Mouse (Mus musculus) layer of hippocampus, adult 9-10 months (tissue): ENCODE measurements around the gene Fbxo39.
"Not testable (repeated sequence)": the region's sequence is repeated elsewhere in the genome, so short reads cannot be mapped to it uniquely, and the experiment has no call there.

ENCODE experiments used
- DNase-seq: peaks from one replicate; pipeline ENCODE4 v3.0.0; 2022; ENCODE audit warnings: low spot score

The Fbxo39 gene

DNA sequence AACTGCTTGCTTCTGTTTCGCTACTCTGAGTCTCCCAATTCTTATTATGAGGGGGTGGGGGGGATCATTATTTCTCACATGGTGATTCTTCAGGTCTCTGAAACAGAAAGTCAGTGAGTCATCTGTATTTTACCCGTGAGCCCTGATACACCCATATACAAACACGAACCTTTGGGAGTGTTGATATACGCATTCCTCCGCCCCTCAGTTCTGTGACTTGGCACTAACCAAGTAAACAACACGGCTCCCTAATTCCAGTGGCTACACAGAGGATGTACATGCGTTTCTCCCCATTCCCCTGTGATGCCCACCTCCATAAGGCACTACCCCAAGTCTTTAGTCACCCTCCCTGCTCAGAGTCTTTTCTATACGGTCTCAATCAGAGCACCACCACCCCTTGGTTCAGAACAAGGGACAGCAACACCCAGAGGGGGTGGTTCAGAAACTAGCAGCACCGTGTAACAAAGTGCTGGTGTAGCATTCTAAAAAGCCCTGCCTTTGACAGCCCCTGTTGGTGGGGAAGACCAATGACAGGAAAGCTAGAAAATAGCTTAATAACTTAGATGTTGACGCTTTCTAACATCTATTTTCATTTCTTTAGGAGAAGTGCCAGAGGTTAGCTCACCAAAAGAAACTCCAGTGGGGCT, 2.8 kb upstream of the Fbxo39 start:
- DNase-seq: no peak

DNA sequence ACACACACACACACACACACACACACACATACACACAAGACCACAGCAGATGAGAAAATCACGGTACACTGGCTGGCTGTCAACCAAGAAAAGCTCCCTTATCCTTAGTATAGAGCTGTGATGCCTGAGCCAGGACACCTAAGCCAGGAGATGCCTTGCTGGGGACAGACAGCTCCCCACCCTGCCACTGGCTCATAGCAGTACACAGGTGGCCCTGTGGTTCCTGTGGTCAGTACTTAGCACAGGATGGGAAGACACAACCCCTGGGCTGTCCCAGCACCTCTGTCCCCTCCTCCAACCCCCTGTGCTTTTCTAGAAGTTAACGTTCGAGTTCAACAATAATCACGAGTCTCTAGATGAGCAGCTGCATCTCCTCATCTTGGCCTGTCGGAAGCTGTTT, 3.8 kb downstream of the Fbxo39 start:
- no peak for DNase-seq

DNA sequence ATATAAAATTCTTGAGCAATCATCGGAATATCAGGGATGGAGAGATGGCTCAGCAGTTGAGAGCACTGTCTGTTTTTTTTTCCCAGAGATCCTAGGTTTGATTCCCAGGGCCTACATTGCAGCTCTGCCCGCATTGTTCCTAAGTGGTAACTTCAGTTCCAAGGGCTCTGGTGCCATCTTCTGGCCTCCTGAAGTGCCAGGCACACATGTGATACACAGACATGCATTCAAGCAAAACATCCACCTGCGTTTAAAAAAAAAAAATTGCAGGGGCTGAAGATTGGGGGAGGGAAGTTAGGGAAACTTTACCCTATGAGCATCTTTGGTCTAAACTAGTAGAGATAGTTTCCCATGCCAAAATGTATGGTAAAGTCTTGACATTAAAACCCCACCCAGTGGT, 10.2 kb downstream of the Fbxo39 start:
- no peak for DNase-seq

DNA sequence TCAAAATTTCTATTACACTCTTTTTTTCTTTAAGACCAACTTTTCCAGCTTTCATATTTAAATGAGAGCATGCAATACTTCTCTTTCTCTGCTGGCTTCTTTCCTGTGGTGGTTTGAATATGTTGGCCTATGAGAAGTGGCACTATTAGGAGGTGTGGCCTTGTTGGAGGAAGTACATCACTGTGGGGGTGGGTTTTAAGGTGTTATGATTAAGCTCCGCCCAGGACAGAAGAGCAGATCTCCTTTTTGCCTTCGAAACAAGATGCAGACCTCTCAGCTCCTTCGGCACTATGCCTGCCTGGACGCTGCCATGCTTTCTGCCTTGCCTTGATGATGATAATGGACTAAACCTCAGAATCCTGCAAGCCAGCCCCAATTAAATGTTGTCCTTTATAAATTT, 11.5 kb downstream of the Fbxo39 start:
- no peak for DNase-seq

DNA sequence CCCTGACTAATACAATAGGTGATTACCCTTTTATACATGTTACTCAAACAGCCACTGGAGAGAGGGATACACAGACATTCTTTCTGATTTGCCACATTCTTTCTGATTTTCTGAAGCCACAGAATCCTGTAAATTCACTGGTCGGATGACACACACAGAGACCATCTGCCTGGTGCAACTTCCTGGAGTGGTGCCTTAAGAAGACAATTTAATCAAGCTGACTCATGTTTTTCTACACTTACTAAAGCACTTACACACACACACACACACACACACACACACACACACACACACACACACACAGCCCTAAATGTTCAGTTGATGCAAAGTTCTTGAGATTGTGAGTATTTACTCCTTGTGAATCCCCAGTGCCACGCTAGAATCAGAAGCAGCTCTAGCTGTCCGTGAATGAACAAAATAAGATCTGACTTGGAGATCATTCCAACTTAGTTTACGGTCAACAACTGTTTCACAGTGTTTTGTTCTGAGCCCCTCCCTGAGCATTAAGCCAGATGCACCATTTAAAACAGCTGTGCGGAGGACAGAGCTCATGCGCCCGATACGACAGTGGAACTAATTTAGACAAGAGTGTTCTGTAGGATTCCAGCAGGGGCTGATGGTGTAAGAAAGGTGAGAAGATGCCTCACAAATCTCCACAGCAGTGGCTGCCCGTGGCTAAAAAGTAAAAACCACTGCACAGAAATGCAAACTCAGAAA, 18.9 kb downstream of the Fbxo39 start:
- DNase-seq: peak; percentile 24

DNA sequence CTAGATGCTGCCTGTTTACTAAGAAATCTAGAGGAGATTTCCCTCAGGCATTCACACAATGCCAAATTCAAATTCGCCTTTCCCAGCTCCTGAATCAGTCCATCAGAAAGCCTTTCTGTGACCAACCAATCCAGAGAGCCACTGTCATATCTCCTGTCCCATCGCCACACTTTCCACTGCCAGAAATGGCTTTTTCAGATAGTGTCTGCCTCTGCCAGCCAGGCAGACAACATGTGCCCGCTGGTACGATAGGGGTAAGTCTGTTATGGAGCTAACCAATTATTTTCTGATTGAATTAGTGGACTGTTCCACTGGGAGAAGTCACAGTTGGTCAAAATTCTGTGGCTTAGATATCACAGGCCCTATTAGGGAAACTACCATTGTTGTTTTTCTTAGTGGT, 20.4 kb downstream of the Fbxo39 start:
- DNase-seq: no peak

DNA sequence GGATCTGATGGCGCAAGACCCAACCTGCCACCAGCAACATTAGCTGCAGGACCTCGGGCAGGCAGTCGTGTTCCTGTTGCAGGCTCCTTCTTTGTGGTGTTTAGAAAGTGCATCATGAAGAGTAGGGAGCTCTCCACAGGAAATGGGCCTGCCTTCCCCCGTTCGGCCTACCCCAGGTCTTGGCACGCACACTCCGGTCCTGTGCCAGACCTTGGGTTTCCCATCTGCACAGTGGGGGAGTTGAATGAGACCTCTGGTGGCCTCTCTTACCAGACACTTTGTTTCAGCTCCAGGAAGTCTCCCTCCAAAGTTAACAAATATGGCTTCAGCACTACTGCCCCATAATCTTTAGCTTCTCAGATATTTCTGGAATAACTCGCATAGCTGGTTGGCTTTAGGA, 22.5 kb downstream of the Fbxo39 start:
- DNase-seq: no peak

DNA sequence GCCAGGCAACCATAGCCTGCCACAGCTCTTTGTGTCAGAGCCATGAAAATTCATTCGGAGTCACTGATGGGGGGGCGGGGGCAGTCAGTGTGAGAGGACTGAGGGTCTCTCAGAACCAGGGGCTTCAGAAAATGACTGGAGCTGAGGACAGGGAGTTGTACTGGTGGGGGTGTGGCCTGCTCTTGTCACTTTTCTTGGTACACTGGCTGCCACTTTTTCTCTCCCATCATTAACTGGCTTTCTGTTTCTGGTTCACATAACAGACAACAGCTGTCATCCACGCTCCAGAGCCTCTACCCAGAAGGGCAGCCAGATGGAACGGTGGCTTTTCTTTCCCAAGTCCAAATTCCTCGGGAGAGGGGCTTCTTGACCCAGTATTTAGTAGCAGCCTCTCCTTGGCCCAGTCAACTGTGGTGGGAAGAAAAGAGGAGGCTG, 24.2 kb downstream of the Fbxo39 start:
- no peak for DNase-seq

DNA sequence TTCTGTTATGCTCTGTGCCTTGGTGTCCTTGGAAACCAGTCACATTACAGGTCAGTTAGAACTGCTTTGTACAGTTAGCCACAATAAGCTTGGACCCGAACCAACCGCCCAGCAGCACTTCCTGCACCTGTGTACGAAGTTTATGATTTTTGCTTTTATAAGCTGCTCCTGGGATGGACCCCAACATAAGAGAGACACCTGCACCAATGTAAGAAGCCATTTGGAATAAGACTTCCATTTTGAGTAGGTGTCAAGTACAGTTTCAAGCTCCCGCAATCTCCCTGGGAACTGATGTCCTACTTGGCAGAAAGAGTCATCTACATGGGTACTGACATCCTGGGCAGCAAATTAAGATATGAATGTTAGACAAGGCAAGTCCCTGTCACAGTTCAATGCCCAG, 25.5 kb downstream of the Fbxo39 start:
- no peak for DNase-seq

DNA sequence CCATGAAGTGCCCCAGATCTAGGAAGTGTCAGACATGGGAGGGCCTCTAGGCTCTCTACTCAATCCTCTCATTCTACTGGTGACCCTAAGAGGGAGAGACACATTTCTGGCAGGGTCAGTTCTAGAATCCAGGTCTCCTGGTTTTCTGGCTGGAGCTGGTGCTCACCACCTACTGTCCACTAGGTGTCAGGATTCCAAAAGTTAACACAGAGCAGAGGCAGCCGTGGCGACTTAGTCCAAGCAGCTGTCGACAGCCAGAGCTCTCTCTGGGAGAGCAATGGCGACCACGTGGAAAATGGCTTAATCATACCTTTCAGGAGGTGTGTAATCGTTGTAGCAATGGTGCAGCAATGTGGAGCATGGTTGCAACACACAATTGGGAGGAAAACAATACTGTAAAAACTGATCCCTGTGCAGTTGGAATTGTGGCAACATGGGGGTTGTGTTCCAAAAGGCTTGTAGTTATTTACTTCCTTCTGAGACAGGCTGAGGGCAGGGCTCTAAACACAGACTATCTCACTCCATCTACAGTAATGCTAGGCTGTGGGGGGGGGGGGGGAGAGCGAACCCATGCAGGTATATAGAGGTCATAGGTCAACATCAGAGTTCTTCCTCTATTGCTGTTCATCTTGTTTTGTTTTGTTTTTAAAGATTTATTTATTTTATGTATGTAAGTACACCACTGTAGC, 28.4 kb downstream of the Fbxo39 start:
- peak; percentile 57 for DNase-seq

DNA sequence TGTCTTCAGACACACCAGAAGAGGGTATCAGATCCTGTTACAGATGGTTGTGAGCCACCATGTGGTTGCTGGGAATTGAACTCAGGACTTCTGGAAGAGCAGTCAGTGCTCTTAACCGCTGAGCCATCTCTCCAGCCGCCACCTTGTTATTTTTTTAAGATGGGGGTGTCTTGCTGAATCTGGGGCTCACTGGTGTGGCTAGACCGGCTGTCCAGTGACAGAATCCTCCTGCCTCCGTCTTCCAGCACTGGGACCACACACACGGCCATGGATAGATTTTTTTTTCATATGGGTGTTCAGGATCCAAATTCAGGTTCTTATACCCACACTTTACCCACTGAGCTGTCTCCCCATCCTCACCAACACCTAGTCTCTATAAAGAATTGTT, 29.0 kb downstream of the Fbxo39 start:
- DNase-seq: not testable (repeated sequence)

DNA sequence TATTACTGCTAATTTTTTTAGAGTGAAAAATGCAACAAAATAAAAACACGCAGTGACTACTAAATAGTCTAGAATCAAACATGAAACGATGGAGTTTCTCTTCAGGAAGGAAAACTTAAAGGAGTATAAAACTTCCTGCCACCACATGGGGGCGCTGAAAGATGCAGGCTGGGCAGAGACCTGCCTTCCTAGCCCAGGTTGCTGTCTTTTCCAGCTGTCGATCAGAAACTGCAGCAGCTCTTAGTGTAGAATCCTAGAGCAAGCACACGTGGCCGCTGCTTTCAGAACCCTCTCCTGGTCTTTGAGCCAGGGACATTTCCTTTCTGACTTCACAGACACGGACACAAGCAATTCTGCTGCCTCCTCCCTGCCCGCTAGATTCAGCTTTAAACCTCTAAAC, 29.7 kb downstream of the Fbxo39 start:
- DNase-seq: no peak

DNA sequence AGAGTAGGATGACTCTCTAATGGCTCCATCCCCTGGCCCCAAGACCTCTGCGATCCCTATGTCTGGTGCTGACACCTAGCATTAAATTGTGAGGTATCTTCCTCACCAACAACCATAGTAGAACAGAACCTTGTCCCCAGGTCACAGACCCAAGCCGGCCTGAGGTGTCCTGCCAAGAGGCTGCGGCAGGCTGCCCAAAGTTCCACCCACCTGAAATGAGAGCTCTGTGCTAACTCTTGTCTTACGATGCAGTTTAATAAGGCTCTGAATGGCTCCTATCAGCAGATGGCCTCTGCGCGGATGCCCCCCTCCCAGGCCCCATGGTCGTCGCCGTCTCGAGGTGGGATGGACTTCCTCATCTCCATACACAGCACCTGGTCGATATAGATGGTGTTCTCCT, 30.2 kb downstream of the Fbxo39 start:
- DNase-seq: no peak

DNA sequence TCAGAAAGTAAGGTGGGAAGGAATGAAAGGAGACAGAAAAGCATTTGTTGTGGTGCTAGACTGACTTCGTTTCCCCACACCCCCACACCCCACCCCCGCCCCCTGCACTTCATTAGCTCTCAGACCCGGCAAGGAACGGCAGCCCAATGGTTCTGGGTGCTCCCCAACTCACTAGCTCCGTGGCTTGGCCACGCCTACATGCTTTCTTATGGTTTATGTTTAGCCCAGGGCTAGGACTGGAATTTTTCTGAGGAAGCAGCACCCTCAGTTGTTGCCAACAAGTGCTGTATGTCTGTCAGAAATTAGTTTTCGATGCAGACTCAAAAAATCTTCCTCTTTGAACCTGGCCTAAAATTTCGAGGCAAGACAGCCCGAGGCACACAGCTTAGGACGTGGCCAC, 34.3 kb downstream of the Fbxo39 start:
- DNase-seq: no peak

DNA sequence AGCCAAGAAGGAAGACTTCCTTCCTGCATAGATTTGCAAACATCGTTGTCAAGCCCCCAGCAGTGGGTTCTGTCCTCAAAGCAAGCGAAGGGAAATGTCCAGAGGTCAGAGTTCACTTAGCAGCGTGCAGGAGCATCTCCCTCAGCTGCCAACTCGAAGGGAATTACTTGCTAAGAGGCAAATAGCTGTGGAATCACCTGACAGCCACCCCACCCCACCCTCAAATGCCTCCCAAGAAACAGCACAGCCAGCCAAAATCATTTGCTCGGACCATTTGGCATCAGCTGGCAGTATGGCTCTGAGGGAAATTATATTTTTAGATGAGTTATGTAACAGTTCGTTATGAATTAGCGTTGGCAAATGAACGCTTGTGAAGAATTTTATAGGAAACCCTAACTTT, 34.8 kb downstream of the Fbxo39 start:
- peak; percentile 36 for DNase-seq

DNA sequence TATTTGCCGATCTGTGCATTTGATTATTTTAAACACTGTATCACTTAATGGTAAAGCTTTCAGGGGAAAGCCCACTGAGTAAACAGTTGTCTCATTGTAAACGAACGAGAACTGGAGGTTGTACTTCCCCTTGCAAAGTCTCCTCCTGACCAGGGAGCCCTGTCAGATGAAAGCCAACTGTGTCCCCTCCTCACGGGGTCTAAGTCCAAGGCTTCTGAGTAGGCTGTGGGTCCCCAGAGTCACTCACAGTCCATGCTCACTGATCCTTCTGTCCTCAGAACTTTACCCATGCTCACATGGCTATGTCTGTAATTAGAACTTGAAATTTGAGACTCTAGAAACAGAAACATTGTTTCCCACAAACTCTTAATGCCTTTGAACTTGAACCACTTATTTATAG, 35.4 kb downstream of the Fbxo39 start:
- no peak for DNase-seq

DNA sequence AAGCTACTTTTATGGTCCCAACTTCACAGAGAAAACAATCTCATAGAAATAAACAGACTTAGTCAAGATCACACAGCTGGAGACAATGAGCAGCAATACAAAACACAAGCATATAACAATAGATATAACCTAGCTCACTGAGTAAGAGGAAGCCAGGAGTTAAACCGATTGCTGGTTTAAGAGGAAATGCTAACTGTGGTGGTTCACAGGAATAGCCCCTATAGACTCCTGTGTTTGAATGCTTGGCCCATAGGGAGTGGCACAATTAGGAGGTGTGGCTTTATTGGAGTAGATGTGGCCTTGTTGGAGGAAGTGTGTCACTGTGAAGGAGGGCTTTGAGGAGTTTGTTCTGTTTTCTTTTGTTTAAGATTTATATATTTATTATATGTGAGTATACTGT, 38.0 kb downstream of the Fbxo39 start:
- no peak for DNase-seq

DNA sequence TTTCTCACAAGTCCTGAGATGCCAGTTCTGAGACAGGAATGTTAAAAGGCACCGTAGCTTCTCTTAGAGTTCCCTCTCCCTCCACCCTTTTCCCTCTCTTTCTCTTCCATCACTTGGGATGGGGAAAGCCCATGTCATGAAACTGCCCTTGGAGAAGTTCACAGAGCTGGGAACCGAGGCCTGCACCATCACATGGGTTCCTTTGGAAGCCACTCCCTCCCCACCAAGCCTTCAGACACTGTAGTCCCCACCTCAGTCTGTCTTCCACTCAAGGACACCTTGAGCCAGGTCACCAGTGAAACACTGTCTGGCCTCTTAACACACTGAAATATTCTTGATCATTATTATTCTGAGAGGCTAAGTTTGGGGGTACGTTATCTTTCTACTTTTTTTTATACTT, 38.9 kb downstream of the Fbxo39 start:
- DNase-seq: no peak

DNA sequence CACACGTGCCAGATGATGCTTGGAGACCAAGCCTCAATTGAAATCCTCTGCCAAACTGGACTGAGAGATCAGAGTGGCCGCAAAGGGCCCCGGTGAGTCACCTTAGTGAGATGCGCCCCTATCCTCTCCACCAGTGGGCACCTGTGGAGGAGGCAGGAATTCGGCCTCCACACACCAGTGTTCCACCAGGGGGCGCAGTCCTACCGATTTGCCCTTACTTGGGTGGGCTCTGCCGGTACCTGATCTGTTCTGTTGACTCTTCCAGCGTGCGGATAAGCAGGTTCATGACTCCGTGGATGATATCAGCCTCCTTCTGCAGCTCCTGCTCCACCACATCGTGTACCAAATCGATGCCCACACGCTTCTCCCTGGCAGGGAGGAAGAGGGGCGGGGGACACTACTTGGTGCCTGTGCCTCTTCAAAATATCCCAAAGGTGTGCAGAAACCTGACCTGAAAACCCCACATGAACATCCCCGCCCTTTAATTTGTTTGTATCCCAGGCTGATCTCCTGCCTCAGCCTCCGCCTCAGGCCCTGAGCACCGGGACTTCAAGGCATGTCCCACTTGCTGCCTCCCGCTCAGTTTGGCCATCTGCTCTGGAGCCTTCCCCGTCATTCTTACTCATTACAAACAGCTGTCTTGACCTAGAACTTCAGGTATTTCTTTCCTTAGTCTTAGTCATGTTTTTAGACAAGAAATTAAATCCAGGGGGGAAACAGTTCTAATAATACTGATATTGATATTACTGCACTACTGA, 40.9 kb downstream of the Fbxo39 start:
- peak; percentile 36 for DNase-seq

DNA sequence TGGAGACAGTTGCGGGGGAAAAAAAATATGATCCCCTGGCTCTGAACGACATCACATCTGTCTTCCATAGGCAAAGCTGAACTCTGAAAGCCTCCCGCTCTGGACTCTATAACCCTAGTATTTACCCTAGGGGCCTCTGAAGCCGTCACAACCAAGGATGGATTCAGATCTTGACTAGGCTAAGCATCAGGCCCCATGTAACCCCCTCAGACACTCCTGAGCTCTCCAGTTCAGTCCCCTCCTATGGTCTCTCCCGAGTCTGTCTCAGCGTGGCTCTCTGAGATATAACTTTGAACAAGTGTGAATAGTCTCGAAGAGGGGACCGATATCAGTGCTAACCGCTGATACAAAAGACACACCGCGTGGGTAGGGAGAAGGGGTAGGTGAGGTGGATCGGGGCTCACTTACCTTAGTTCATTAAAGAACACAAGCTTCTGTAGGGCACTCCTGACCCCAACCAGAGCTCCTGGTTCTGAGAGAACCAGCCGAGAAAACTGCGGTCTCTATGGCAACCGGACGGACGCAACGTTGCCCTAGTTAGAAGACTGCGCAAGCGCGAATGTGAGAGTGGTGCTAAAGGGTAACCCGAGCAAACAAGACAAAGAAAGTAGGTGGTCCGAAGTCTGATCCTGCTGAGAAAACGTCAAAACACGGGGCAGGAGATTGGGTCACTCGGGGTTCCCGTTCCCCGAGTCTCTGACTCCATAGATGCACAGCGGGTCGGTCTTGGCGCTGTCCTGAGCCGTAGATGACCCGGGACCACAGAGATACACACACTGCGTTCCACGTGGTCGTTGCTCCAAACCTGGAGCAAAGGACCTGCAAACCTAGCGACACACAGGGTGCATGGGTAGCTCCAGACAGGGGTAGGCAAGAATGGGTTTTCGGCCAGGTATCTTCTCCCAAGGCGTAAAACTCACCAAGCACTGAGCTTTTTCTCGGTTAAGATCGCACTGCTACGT, 47.4 kb downstream of the Fbxo39 start:
- DNase-seq: peak; percentile 36

DNA sequence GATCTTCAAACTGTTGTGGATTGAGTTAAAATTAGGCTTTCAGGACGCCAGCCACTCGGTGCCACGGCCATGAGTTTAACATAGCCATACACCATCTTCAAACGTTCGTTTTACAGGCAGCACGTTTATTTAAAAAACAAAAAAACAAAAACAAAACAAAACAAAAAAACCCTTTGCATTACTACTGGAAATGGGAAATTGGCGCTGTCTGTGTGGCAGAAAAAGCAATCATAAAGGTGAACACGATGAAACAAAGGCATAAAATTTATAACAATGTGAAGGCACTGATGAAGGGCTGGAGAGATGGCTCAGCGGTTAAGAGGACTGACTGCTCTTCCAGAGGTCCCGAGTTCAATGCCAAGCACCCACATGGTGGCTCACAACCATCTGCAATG, 48.1 kb downstream of the Fbxo39 start, which contains the start of gene Tekt1:
Tekt1 (minus strand) TSS at position 96 of the 395 bp plus-strand sequence.
- no peak for DNase-seq
